Mouse (Mus musculus) liver, embryonic 14.5 days (tissue): ENCODE data around the gene Tnpo3. TPM values are rescaled to one million over a fixed set of nuclear protein-coding genes. Genes with fewer than 3 reads are reported as not detected.

Experiments used
- ATAC-seq: fragments of 200-750 bp; cut with Nextera tagmentation; 2 replicates; pipeline ENCODE4 v1.8.0; 2017; ENCODE audit warnings: moderate number of reproducible peaks, mild to moderate bottlenecking, moderate library complexity; ENCODE audit not compliant: insufficient read depth
- DNase-seq, 3 experiments: peaks; one replicate each; pipeline ENCODE4 v3.0.0-alpha.2; 2012 to 2013; ENCODE audit warnings: low read depth in 3 of 3, low spot score in 3 of 3
- H3K27ac ChIP-seq: fragments of 300-500 bp; sonication (generic); 2 replicates; pipeline ENCODE4 v1.5.1; 2014; ENCODE audit warnings: moderate library complexity, mild to moderate bottlenecking, control low read depth, inconsistent platforms
- H3K27me3 ChIP-seq: fragments of 300-500 bp; sonication (generic); 2 replicates; pipeline ENCODE4 v1.6.1; 2014; ENCODE audit warnings: mild to moderate bottlenecking, low read length, moderate library complexity; ENCODE audit not compliant: control insufficient read depth, insufficient read depth
- H3K36me3 ChIP-seq: fragments of 300-500 bp; sonication (generic); replicated peaks from 2 replicates; pipeline ENCODE4 v1.6.1; 2014; ENCODE audit warnings: low read depth; ENCODE audit not compliant: control insufficient read depth, insufficient read depth
- H3K4me1 ChIP-seq, 2 experiments: fragments of 200-500 bp in 1 of 2; fragments of 300-500 bp in 1 of 2; sonication (generic) in 1 of 2; replicated peaks; 2 replicates each; pipeline ENCODE4 v1.6.1; 2012 to 2014; ENCODE audit warnings: antibody characterized with exemption in 1 of 2, inconsistent platforms in 1 of 2, low read length in 1 of 2; ENCODE audit not compliant: control insufficient read depth in 2 of 2, insufficient read depth in 2 of 2
- H3K4me2 ChIP-seq: fragments of 300-500 bp; sonication (generic); 2 replicates; pipeline ENCODE4 v1.6.1; 2014; ENCODE audit warnings: low read depth, mild to moderate bottlenecking, control low read depth, moderate library complexity
- H3K4me3 ChIP-seq, 2 experiments: fragments of 200-500 bp in 1 of 2; fragments of 300-500 bp in 1 of 2; sonication (generic) in 1 of 2; 2 replicates each; pipeline ENCODE4 v1.5.1; 2012 to 2014; ENCODE audit warnings: low read depth in 2 of 2, low read length in 2 of 2, mild to moderate bottlenecking in 2 of 2, control low read depth in 1 of 2, inconsistent platforms in 1 of 2, moderate library complexity in 1 of 2; ENCODE audit not compliant: insufficient read depth in 1 of 2
- H3K9ac ChIP-seq: fragments of 300-500 bp; sonication (generic); replicated peaks from 2 replicates; pipeline ENCODE4 v1.6.1; 2014; ENCODE audit warnings: mild to moderate bottlenecking, control low read depth, moderate library complexity
- H3K9me3 ChIP-seq: fragments of 300-500 bp; sonication (generic); 2 replicates; pipeline ENCODE4 v1.6.1; 2016; ENCODE audit warnings: low read length, mixed read lengths; ENCODE audit not compliant: control insufficient read depth
- CTCF ChIP-seq: IDR thresholded peaks from 2 replicates; pipeline ENCODE4 v1.5.1; 2016; ENCODE audit warnings: antibody characterized with exemption, low read depth, control low read depth
- EP300 ChIP-seq: IDR thresholded peaks from 2 replicates; pipeline ENCODE4 v1.6.1; 2016; ENCODE audit warnings: antibody characterized with exemption, low read depth
- WGBS: fragments of 180-500 bp; shearing (Covaris S2); extraction: QIAGEN DNeasy Blood & Tissue Kit; methylation state at CpG from one replicate; pipeline ENCODE4 v1.1.7; 2014; ENCODE audit not compliant: insufficient replicate concordance; 5-methylcytosine and 5-hydroxymethylcytosine counted together
- polyA plus RNA-seq, 2 experiments: library from polyadenylated mRNA; depleted of rRNA in 1 of 2; stranded (reverse) in 1 of 2; unstranded in 1 of 2; fragments of >200 nt; fragmentation: Nextera tagmentation in 1 of 2; extraction: Ambion mirVana in 1 of 2; gene quantifications; 2 replicates each; pipeline versions ENCODE4 v1.2.1 to v1.2.3; 2012 to 2014

The Tnpo3 gene
- polyA plus RNA-seq, 2 experiments = 27.8 to 30.5 TPM

- peaks cover 15% of the 10 kb centered on the region for H3K27me3 ChIP-seq
- H3K4me2 ChIP-seq = no peak overlapping the region
- H3K27ac ChIP-seq = no peak overlapping the region
- TF ChIP-seq CTCF = peak; percentile 52
- TF ChIP-seq EP300 = no peak
- ATAC-seq (no peak), DNase-seq (no peak)
- peaks cover 0 to 7% of the 10 kb centered on the region in 2 experiments; a peak in 2 of 4 replicates for H3K4me1 ChIP-seq
- no peak overlapping the region for H3K9ac ChIP-seq
- H3K4me3 ChIP-seq = no peak overlapping the region
- WGBS = 62% methylated on average over 1 of the region's 1 CpGs
- no peaks in the 10 kb centered on the region for H3K9me3 ChIP-seq
- no peaks in the 10 kb centered on the region for H3K36me3 ChIP-seq
These were observed 108.1 kb downstream of the Tnpo3 start for GRCm38 (mm10) chr6:29501599-29501998.

GRCm38 (mm10) chr6:29500810-29501209 is 108.9 kb downstream of the Tnpo3 start:
- no peaks in the 10 kb centered on the region for H3K36me3 ChIP-seq
- DNase-seq = peak in 1 of 3 experiments; percentile 9
- peak; percentile 52 for ATAC-seq
- no peak for TF ChIP-seq EP300
- no peak for TF ChIP-seq CTCF
- H3K27ac ChIP-seq = no peak overlapping the region
- no peaks in the 10 kb centered on the region for H3K9me3 ChIP-seq
- H3K9ac ChIP-seq = no peak overlapping the region
- H3K4me2 ChIP-seq = no peak overlapping the region
- H3K27me3 ChIP-seq = peaks cover 18% of the 10 kb centered on the region
- H3K4me1 ChIP-seq = peaks cover 0 to 7% of the 10 kb centered on the region in 2 experiments; a peak in 2 of 4 replicates
- H3K4me3 ChIP-seq = no peak overlapping the region
- 27% methylated on average over 6 of the region's 6 CpGs for WGBS

GRCm38 (mm10) chr6:29500177-29500576 is 109.5 kb downstream of the Tnpo3 start:
- H3K27me3 ChIP-seq = peaks cover 20% of the 10 kb centered on the region

GRCm38 (mm10) chr6:29497791-29498190 is 111.9 kb downstream of the Tnpo3 start:
- no peak overlapping the region for H3K4me2 ChIP-seq
- TF ChIP-seq CTCF = no peak
- no peak for TF ChIP-seq EP300
- H3K36me3 ChIP-seq = no peaks in the 10 kb centered on the region
- H3K27me3 ChIP-seq = peaks cover 20% of the 10 kb centered on the region
- no peak overlapping the region for H3K27ac ChIP-seq
- WGBS = 22% methylated on average over 2 of the region's 2 CpGs
- DNase-seq = no peak
- H3K9me3 ChIP-seq = no peaks in the 10 kb centered on the region
- no peak overlapping the region for H3K9ac ChIP-seq
- no peak overlapping the region for H3K4me3 ChIP-seq
- H3K4me1 ChIP-seq = peaks cover 0 to 7% of the 10 kb centered on the region in 2 experiments; a peak in 2 of 4 replicates
- ATAC-seq = no peak

More at GRCm38 (mm10) chr6:29500177-29500576, 109.5 kb downstream of the Tnpo3 start:
- H3K4me2 ChIP-seq = no peak overlapping the region
- peak in 1 of 3 experiments; percentile 12 for DNase-seq
- peaks cover 0 to 7% of the 10 kb centered on the region in 2 experiments; a peak in 2 of 4 replicates for H3K4me1 ChIP-seq
- no peaks in the 10 kb centered on the region for H3K9me3 ChIP-seq
- H3K27ac ChIP-seq = no peak overlapping the region
- 26% methylated on average over 7 of the region's 7 CpGs for WGBS
- TF ChIP-seq CTCF = no peak
- no peak for TF ChIP-seq EP300
- ATAC-seq = 0 out of 2 replicates have a peak, but pooled peaks have one; percentile 15
- no peaks in the 10 kb centered on the region for H3K36me3 ChIP-seq
- no peak overlapping the region for H3K9ac ChIP-seq
- no peak overlapping the region for H3K4me3 ChIP-seq

- H3K36me3 ChIP-seq = no peaks in the 10 kb centered on the region
- no peak overlapping the region for H3K9ac ChIP-seq
- peaks cover 0 to 4% of the 10 kb centered on the region in 2 experiments; a peak in 2 of 4 replicates for H3K4me1 ChIP-seq
- H3K27ac ChIP-seq = no peak overlapping the region
- H3K9me3 ChIP-seq = no peaks in the 10 kb centered on the region
- WGBS = 15% methylated on average over 23 of the region's 25 CpGs
- DNase-seq (no peak), ATAC-seq (no peak)
- H3K4me2 ChIP-seq = no peak overlapping the region
- TF ChIP-seq EP300 = no peak
- peaks cover 20% of the 10 kb centered on the region for H3K27me3 ChIP-seq
- no peak overlapping the region for H3K4me3 ChIP-seq
These were observed 113.4 kb downstream of the Tnpo3 start for GRCm38 (mm10) chr6:29496270-29496669.
